Mouse (Mus musculus) hindbrain, embryonic 12.5 days (tissue): ENCODE data around the gene Clec16a. TPM values are rescaled to one million over a fixed set of nuclear protein-coding genes. Genes with fewer than 3 reads are reported as not detected.

ENCODE experiments used
- ATAC-seq: fragments of 200-750 bp; cut with Nextera tagmentation; 2 replicates; pipeline ENCODE4 v1.8.0; 2017; ENCODE audit warnings: moderate TSS enrichment; ENCODE audit not compliant: low FRiP score
- H3K27ac ChIP-seq: fragments of 300-500 bp; sonication (generic); 2 replicates; pipeline ENCODE4 v1.5.1; 2016; ENCODE audit warnings: mild to moderate bottlenecking
- H3K27me3 ChIP-seq: fragments of 300-500 bp; sonication (generic); 2 replicates; pipeline ENCODE4 v1.6.1; 2016; ENCODE audit warnings: mild to moderate bottlenecking
- H3K36me3 ChIP-seq: fragments of 300-500 bp; sonication (generic); 2 replicates; pipeline ENCODE4 v1.6.1; 2016; ENCODE audit warnings: mild to moderate bottlenecking
- H3K4me1 ChIP-seq: fragments of 300-500 bp; sonication (generic); 2 replicates; pipeline ENCODE4 v1.6.1; 2016
- H3K4me2 ChIP-seq: fragments of 300-500 bp; sonication (generic); replicated peaks from 2 replicates; pipeline ENCODE4 v1.6.1; 2016; ENCODE audit warnings: mild to moderate bottlenecking
- H3K4me3 ChIP-seq: fragments of 300-500 bp; sonication (generic); 2 replicates; pipeline ENCODE4 v1.5.1; 2016; ENCODE audit warnings: mild to moderate bottlenecking
- H3K9ac ChIP-seq: fragments of 300-500 bp; sonication (generic); 2 replicates; pipeline ENCODE4 v1.6.1; 2016; ENCODE audit warnings: mild to moderate bottlenecking, moderate library complexity
- H3K9me3 ChIP-seq: fragments of 300-500 bp; sonication (generic); replicated peaks from 2 replicates; pipeline ENCODE4 v1.6.1; 2016; ENCODE audit warnings: mild to moderate bottlenecking
- WGBS: fragments of 180-500 bp; shearing (Covaris S2); methylation state at CpG from one replicate; pipeline ENCODE4 v1.1.7; 2016; 5-methylcytosine and 5-hydroxymethylcytosine counted together
- polyA plus RNA-seq: library from polyadenylated mRNA; unstranded; fragments of >200 nt; fragmentation: Nextera tagmentation; extraction: Ambion mirVana; gene quantifications from 2 replicates; pipeline ENCODE4 v1.2.1, GENCODE M21; 2016

Clec16a gene
- polyA plus RNA-seq, 1 experiment from 2014 or later, result 51.4 TPM

GRCm38 (mm10) chr16:10749824-10750223, 204.7 kb downstream of the Clec16a start:
- H3K9ac ChIP-seq, result no peak overlapping the region
- no peak overlapping the region for H3K4me2 ChIP-seq
- 60% methylated on average over 7 of the region's 7 CpGs for WGBS
- H3K27me3 ChIP-seq, result no peaks in the 10 kb centered on the region
- H3K9me3 ChIP-seq, result no peaks in the 10 kb centered on the region
- H3K36me3 ChIP-seq, result no peaks in the 10 kb centered on the region
- 0 out of 2 replicates have a peak, but pooled peaks have one; percentile 32 for ATAC-seq
- no peak overlapping the region for H3K4me3 ChIP-seq
- peaks cover 9% of the 10 kb centered on the region; the same call in 1 of the 2 replicates for H3K4me1 ChIP-seq
- H3K27ac ChIP-seq, result no peak overlapping the region

- 84% methylated on average over 3 of the region's 3 CpGs for WGBS
- no peaks in the 10 kb centered on the region for H3K27me3 ChIP-seq
- H3K36me3 ChIP-seq, result no peaks in the 10 kb centered on the region
- no peak overlapping the region for H3K4me3 ChIP-seq
- peaks cover 6% of the 10 kb centered on the region for H3K4me1 ChIP-seq
- no peak overlapping the region for H3K9ac ChIP-seq
- no peak overlapping the region for H3K27ac ChIP-seq
- no peaks in the 10 kb centered on the region for H3K9me3 ChIP-seq
- 0 out of 2 replicates have a peak, but pooled peaks have one; percentile 11 for ATAC-seq
- H3K4me2 ChIP-seq, result no peak overlapping the region
Measured at GRCm38 (mm10) chr16:10754521-10755296, 209.6 kb downstream of the Clec16a start.

GRCm38 (mm10) chr16:10756168-10756567, 211.0 kb downstream of the Clec16a start:
- Histone ChIP-seq H3K4me2 (no peak overlapping the region), H3K27me3 (no peaks in the 10 kb centered on the region), H3K9me3 (no peaks in the 10 kb centered on the region), H3K4me3 (no peak overlapping the region), H3K4me1 (peaks cover 6% of the 10 kb centered on the region; the same call in 1 of the 2 replicates), H3K9ac (no peak overlapping the region), H3K36me3 (no peaks in the 10 kb centered on the region), H3K27ac (no peak overlapping the region)
- WGBS, result 69% methylated on average over 6 of the region's 6 CpGs
- no peak for ATAC-seq

GRCm38 (mm10) chr16:10761182-10761581, 216.0 kb downstream of the Clec16a start:
- Histone ChIP-seq H3K4me1 (peaks cover 6% of the 10 kb centered on the region; the same call in 1 of the 2 replicates), H3K36me3 (no peaks in the 10 kb centered on the region), H3K27ac (no peak overlapping the region), H3K9ac (no peak overlapping the region), H3K9me3 (no peaks in the 10 kb centered on the region), H3K27me3 (no peaks in the 10 kb centered on the region; the same call in 1 of the 2 replicates), H3K4me2 (no peak overlapping the region), H3K4me3 (no peak overlapping the region)
- no peak for ATAC-seq
- 61% methylated on average over 8 of the region's 8 CpGs for WGBS

GRCm38 (mm10) chr16:10762569-10763180, 217.5 kb downstream of the Clec16a start:
- no peak for ATAC-seq
- H3K27ac ChIP-seq, result no peak overlapping the region
- 76% methylated on average over 5 of the region's 5 CpGs for WGBS

GRCm38 (mm10) chr16:10763540-10764264, 218.6 kb downstream of the Clec16a start:
- ATAC-seq, result no peak
- no peak overlapping the region for H3K9ac ChIP-seq
- H3K4me2 ChIP-seq, result no peak overlapping the region
- H3K9me3 ChIP-seq, result no peaks in the 10 kb centered on the region
- no peak overlapping the region for H3K4me3 ChIP-seq
- no peaks in the 10 kb centered on the region for H3K36me3 ChIP-seq
- peaks cover 2% of the 10 kb centered on the region; the same call in 1 of the 2 replicates for H3K27me3 ChIP-seq
- no peak overlapping the region for H3K27ac ChIP-seq
- H3K4me1 ChIP-seq, result peaks cover 6% of the 10 kb centered on the region; the same call in 1 of the 2 replicates
- WGBS, result 55% methylated on average over 6 of the region's 6 CpGs

More at GRCm38 (mm10) chr16:10762569-10763180, 217.5 kb downstream of the Clec16a start:
- H3K4me2 ChIP-seq, result no peak overlapping the region
- peaks cover 6% of the 10 kb centered on the region; the same call in 1 of the 2 replicates for H3K4me1 ChIP-seq
- H3K27me3 ChIP-seq, result no peaks in the 10 kb centered on the region; the same call in 1 of the 2 replicates
- no peaks in the 10 kb centered on the region for H3K36me3 ChIP-seq
- H3K9ac ChIP-seq, result no peak overlapping the region
- no peaks in the 10 kb centered on the region for H3K9me3 ChIP-seq
- H3K4me3 ChIP-seq, result no peak overlapping the region

- no peak overlapping the region for H3K4me2 ChIP-seq
- no peak for ATAC-seq
- no peaks in the 10 kb centered on the region for H3K9me3 ChIP-seq
- H3K4me1 ChIP-seq, result peaks cover 6% of the 10 kb centered on the region; the same call in 1 of the 2 replicates
- H3K27ac ChIP-seq, result no peak overlapping the region
- H3K27me3 ChIP-seq, result peaks cover 4% of the 10 kb centered on the region; the same call in 1 of the 2 replicates
- 66% methylated on average over 2 of the region's 2 CpGs for WGBS
- H3K9ac ChIP-seq, result no peak overlapping the region
- no peaks in the 10 kb centered on the region for H3K36me3 ChIP-seq
- no peak overlapping the region for H3K4me3 ChIP-seq
Measured at GRCm38 (mm10) chr16:10764323-10764722, 219.2 kb downstream of the Clec16a start.

GRCm38 (mm10) chr16:10767158-10767557, 222.0 kb downstream of the Clec16a start:
- Histone ChIP-seq H3K36me3 (no peaks in the 10 kb centered on the region), H3K4me2 (no peak overlapping the region), H3K27me3 (peaks cover 4% of the 10 kb centered on the region; the same call in 1 of the 2 replicates), H3K27ac (no peak overlapping the region), H3K9ac (no peak overlapping the region), H3K4me3 (no peak overlapping the region), H3K9me3 (no peaks in the 10 kb centered on the region), H3K4me1 (no peaks in the 10 kb centered on the region)
- WGBS, result 51% methylated on average over 4 of the region's 4 CpGs
- no peak for ATAC-seq

- Histone ChIP-seq H3K4me2 (no peak overlapping the region), H3K9me3 (no peaks in the 10 kb centered on the region), H3K4me3 (no peak overlapping the region), H3K27me3 (peaks cover 4% of the 10 kb centered on the region; the same call in 1 of the 2 replicates), H3K9ac (no peak overlapping the region), H3K4me1 (no peaks in the 10 kb centered on the region), H3K27ac (no peak overlapping the region), H3K36me3 (no peaks in the 10 kb centered on the region)
- 69% methylated on average over 9 of the region's 9 CpGs for WGBS
- no peak for ATAC-seq
Measured at GRCm38 (mm10) chr16:10768821-10769220, 223.7 kb downstream of the Clec16a start.

- Histone ChIP-seq H3K27ac (no peak overlapping the region), H3K27me3 (0 out of 2 replicates have a peak, but pooled peaks cover 4% of the 10 kb centered on the region), H3K9me3 (no peaks in the 10 kb centered on the region), H3K4me2 (no peak overlapping the region), H3K4me1 (no peaks in the 10 kb centered on the region), H3K36me3 (no peaks in the 10 kb centered on the region), H3K4me3 (no peak overlapping the region), H3K9ac (no peak overlapping the region)
- no peak for ATAC-seq
- 47% methylated on average over 2 of the region's 2 CpGs for WGBS
Measured at GRCm38 (mm10) chr16:10769661-10770060, 224.5 kb downstream of the Clec16a start.

- no peaks in the 10 kb centered on the region for H3K4me1 ChIP-seq
- ATAC-seq, result no peak
- no peak overlapping the region for H3K27ac ChIP-seq
Measured at GRCm38 (mm10) chr16:10770531-10771325, 225.6 kb downstream of the Clec16a start.

More at GRCm38 (mm10) chr16:10770531-10771325, 225.6 kb downstream of the Clec16a start:
- H3K36me3 ChIP-seq, result no peaks in the 10 kb centered on the region
- H3K27me3 ChIP-seq, result 0 out of 2 replicates have a peak, but pooled peaks cover 4% of the 10 kb centered on the region
- H3K4me3 ChIP-seq, result no peak overlapping the region
- H3K9ac ChIP-seq, result no peak overlapping the region
- no peak overlapping the region for H3K4me2 ChIP-seq
- H3K9me3 ChIP-seq, result no peaks in the 10 kb centered on the region
- WGBS, result 54% methylated on average over 4 of the region's 4 CpGs
